Mouse (Mus musculus) stomach, postnatal 0 days (tissue): ENCODE data around the gene Nkiras2. TPM values are rescaled to one million over a fixed set of nuclear protein-coding genes. Genes with fewer than 3 reads are reported as not detected.

ENCODE experiments used
- ATAC-seq: fragments of 200-750 bp; cut with Nextera tagmentation; 2 replicates; pipeline ENCODE4 v1.8.0; 2017; ENCODE audit not compliant: low FRiP score, low TSS enrichment
- DNase-seq: peaks from one replicate; pipeline ENCODE4 v3.0.0-alpha.2; 2016; ENCODE audit warnings: low spot score
- H3K27ac ChIP-seq: fragments of 300-500 bp; sonication (generic); replicated peaks from 2 replicates; pipeline ENCODE4 v1.5.1; 2014; ENCODE audit warnings: mild to moderate bottlenecking, control low read depth
- H3K27me3 ChIP-seq: fragments of 300-500 bp; sonication (generic); 2 replicates; pipeline ENCODE4 v1.6.1; 2014; ENCODE audit warnings: low read length; ENCODE audit not compliant: control insufficient read depth, insufficient read depth
- H3K36me3 ChIP-seq: fragments of 300-500 bp; sonication (generic); 2 replicates; pipeline ENCODE4 v1.6.1; 2014; ENCODE audit warnings: low read length, mixed read lengths; ENCODE audit not compliant: control insufficient read depth, insufficient read depth
- H3K4me1 ChIP-seq: fragments of 300-500 bp; sonication (generic); replicated peaks from 2 replicates; pipeline ENCODE4 v1.6.1; 2014; ENCODE audit warnings: antibody characterized with exemption; ENCODE audit not compliant: control insufficient read depth, insufficient read depth
- H3K4me2 ChIP-seq: fragments of 300-500 bp; sonication (generic); replicated peaks from 2 replicates; pipeline ENCODE4 v1.6.1; 2014; ENCODE audit warnings: low read depth, mild to moderate bottlenecking, control low read depth, moderate library complexity
- H3K4me3 ChIP-seq: fragments of 300-500 bp; sonication (generic); 2 replicates; pipeline ENCODE4 v1.5.1; 2014; ENCODE audit warnings: low read depth, low read length, control low read depth
- H3K9ac ChIP-seq: fragments of 300-500 bp; sonication (generic); 2 replicates; pipeline ENCODE4 v1.6.1; 2014; ENCODE audit warnings: mild to moderate bottlenecking, low read length, control low read depth, mixed read lengths
- H3K9me3 ChIP-seq: fragments of 300-500 bp; sonication (generic); 2 replicates; pipeline ENCODE4 v1.6.1; 2016; ENCODE audit warnings: low read length; ENCODE audit not compliant: control insufficient read depth
- CTCF ChIP-seq: IDR thresholded peaks from 2 replicates; pipeline ENCODE4 v1.5.1; 2016; ENCODE audit warnings: antibody characterized with exemption, low read depth, mild to moderate bottlenecking, moderate library complexity
- EP300 ChIP-seq: optimal IDR thresholded peaks from 2 replicates; pipeline ENCODE3; 2016; ENCODE audit warnings: antibody characterized with exemption
- WGBS: fragments of 180-500 bp; shearing (Covaris S2); extraction: QIAGEN DNeasy Blood & Tissue Kit; methylation state at CpG from one replicate; pipeline ENCODE4 v1.1.7; 2014; 5-methylcytosine and 5-hydroxymethylcytosine counted together
- polyA plus RNA-seq: library from polyadenylated mRNA; unstranded; fragments of >200 nt; fragmentation: Nextera tagmentation; extraction: Ambion mirVana; gene quantifications from 2 replicates; pipeline ENCODE4 v1.2.1, GENCODE M21; 2015

Nkiras2 gene
- polyA plus RNA-seq, 1 experiment from 2014 or later, result 59.0 TPM

DNA sequence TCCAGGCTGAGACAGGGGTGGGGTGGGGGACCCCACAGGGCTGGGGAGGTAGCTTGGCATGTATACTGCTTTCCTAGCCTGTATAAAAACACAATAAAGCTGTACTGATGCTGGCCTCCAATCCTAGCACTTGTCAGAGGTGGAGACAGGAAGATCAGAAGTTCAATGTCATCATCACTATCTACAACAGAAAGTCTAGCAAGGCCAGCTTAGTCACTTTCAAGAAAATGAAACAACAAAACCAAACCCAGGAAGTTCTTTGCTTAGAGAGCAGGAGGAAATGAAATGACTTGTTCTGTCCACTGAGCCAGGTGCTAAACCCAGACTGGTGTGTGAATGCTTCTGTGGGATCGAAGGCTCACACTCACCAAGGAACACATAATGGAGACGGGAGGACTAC lies 30.6 kb upstream of the Nkiras2 start:
- Histone ChIP-seq H3K4me2 (no peak overlapping the region), H3K27me3 (no peaks in the 10 kb centered on the region), H3K36me3 (peaks cover 44% of the 10 kb centered on the region), H3K4me3 (no peak overlapping the region), H3K27ac (peak overlapping the region; percentile 61; the same call in 1 of the 2 replicates), H3K9ac (no peak overlapping the region), H3K4me1 (no peaks in the 10 kb centered on the region), H3K9me3 (no peaks in the 10 kb centered on the region)
- DNase-seq (no peak), ATAC-seq (0 out of 2 replicates have a peak, but pooled peaks have one; percentile 33)
- no peak for TF ChIP-seq EP300
- TF ChIP-seq CTCF, result no peak
- 85% methylated on average over 2 of the region's 2 CpGs for WGBS

DNA sequence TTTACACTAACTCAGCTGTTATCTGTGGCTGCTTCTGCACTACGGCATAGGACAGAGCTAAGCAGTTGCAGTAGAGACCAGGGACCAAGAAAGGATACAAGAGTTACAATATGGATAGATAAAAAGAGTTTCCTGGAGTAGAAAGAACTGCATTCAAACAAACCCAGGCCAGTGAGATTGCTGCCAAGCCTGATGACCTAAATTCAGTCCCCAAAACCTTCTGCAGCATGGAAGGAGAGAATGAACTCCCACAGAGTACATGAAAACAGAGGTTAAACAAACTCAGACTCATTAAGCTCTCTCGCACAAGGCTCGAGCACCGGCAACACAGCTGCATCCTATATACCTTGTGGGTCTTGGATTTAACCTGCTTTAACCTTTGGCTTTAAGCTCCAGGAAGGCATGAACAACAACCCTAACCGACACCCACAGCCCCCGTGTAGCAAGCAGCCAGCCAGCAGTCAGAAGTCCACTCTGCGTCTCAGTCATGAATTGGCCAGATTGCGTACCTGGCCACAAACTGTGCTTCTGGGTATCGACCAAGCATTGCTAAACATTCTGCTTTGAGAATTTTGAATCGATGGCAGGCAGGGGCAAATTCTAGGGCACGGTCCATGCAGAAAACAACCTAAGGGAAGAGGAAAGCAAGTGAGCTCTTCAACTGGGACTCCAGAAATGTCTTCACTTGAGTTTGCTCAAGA lies 26.5 kb upstream of the Nkiras2 start:
- no peak for ATAC-seq
- no peaks in the 10 kb centered on the region for H3K4me1 ChIP-seq
- no peaks in the 10 kb centered on the region for H3K9me3 ChIP-seq
- TF ChIP-seq CTCF (no peak), EP300 (no peak)
- no peak overlapping the region for H3K4me2 ChIP-seq
- no peaks in the 10 kb centered on the region for H3K27me3 ChIP-seq
- H3K27ac ChIP-seq, result no peak overlapping the region
- WGBS, result 89% methylated on average over 11 of the region's 11 CpGs
- DNase-seq, result no peak
- H3K36me3 ChIP-seq, result peaks cover 28% of the 10 kb centered on the region
- H3K9ac ChIP-seq, result no peak overlapping the region
- H3K4me3 ChIP-seq, result no peak overlapping the region

- H3K36me3 ChIP-seq, result peaks cover 38% of the 10 kb centered on the region
- no peaks in the 10 kb centered on the region for H3K4me1 ChIP-seq
- TF ChIP-seq EP300 (no peak), CTCF (no peak)
- no peaks in the 10 kb centered on the region for H3K27me3 ChIP-seq
- no peak overlapping the region for H3K27ac ChIP-seq
- DNase-seq (no peak), ATAC-seq (no peak)
- H3K4me2 ChIP-seq, result no peak overlapping the region
- no peak overlapping the region for H3K4me3 ChIP-seq
- 68% methylated on average over 7 of the region's 7 CpGs for WGBS
- H3K9me3 ChIP-seq, result no peaks in the 10 kb centered on the region
- H3K9ac ChIP-seq, result no peak overlapping the region
These were observed 24.4 kb upstream of the Nkiras2 start for GRCm38 (mm10) chr11:100594608-100595007.

- no peak overlapping the region for H3K4me2 ChIP-seq
- no peaks in the 10 kb centered on the region for H3K4me1 ChIP-seq
- H3K4me3 ChIP-seq, result no peak overlapping the region
- no peak overlapping the region for H3K27ac ChIP-seq
- H3K9me3 ChIP-seq, result no peaks in the 10 kb centered on the region
- H3K9ac ChIP-seq, result no peak overlapping the region
- DNase-seq (no peak), ATAC-seq (no peak)
- peaks cover 36% of the 10 kb centered on the region for H3K36me3 ChIP-seq
- TF ChIP-seq EP300 (no peak), CTCF (no peak)
- 70% methylated on average over 4 of the region's 4 CpGs for WGBS
- no peaks in the 10 kb centered on the region for H3K27me3 ChIP-seq
These were observed 23.5 kb upstream of the Nkiras2 start for GRCm38 (mm10) chr11:100595533-100595932.

GRCm38 (mm10) chr11:100598074-100598473 lies 21.0 kb upstream of the Nkiras2 start:
- WGBS, result 86% methylated on average over 4 of the region's 4 CpGs
- no peak overlapping the region for H3K4me3 ChIP-seq
- no peak overlapping the region for H3K9ac ChIP-seq
- no peaks in the 10 kb centered on the region for H3K27me3 ChIP-seq
- H3K4me1 ChIP-seq, result no peaks in the 10 kb centered on the region
- H3K27ac ChIP-seq, result no peak overlapping the region
- no peak overlapping the region for H3K4me2 ChIP-seq
- no peaks in the 10 kb centered on the region for H3K9me3 ChIP-seq
- TF ChIP-seq EP300 (no peak), CTCF (no peak)
- ATAC-seq (no peak), DNase-seq (no peak)
- peaks cover 26% of the 10 kb centered on the region for H3K36me3 ChIP-seq

GRCm38 (mm10) chr11:100601372-100601771 lies 17.7 kb upstream of the Nkiras2 start:
- 0 out of 2 replicates have a peak, but pooled peaks cover 2% of the 10 kb centered on the region for H3K4me1 ChIP-seq
- no peaks in the 10 kb centered on the region for H3K27me3 ChIP-seq
- H3K27ac ChIP-seq, result no peak overlapping the region
- no peak overlapping the region for H3K9ac ChIP-seq
- 95% methylated on average over 3 of the region's 3 CpGs for WGBS
- TF ChIP-seq CTCF (no peak), EP300 (no peak)
- H3K36me3 ChIP-seq, result peaks cover 17% of the 10 kb centered on the region
- no peak for DNase-seq
- no peak overlapping the region for H3K4me3 ChIP-seq
- no peak for ATAC-seq
- H3K4me2 ChIP-seq, result no peak overlapping the region
- H3K9me3 ChIP-seq, result no peaks in the 10 kb centered on the region
